Mouse (Mus musculus): ENCODE data around the gene Cd244a. TPM values are rescaled to one million over a fixed set of nuclear protein-coding genes. Genes with fewer than 3 reads are reported as not detected.

Gene Cd244a
- polyA plus RNA-seq, 1 experiment from 2014 or later: not detected

GRCm38 (mm10) chr1:171584584-171584983, 25.6 kb downstream of the Cd244a start:
- H3K27me3 ChIP-seq: no peaks in the 10 kb centered on the region
- H3K27ac ChIP-seq (replicated peaks): no peak overlapping the region
- H3K9ac ChIP-seq: no peak overlapping the region
- H3K9me3 ChIP-seq: no peaks in the 10 kb centered on the region
- H3K36me3 ChIP-seq: no peaks in the 10 kb centered on the region
- no peak for ATAC-seq (ENCODE audit: low FRiP score, low read depth)
- no peaks in the 10 kb centered on the region for H3K4me1 ChIP-seq (replicated peaks)
- no peak overlapping the region for H3K4me2 ChIP-seq
- 84% methylated on average over 2 of the region's 2 CpGs for WGBS
- no peak overlapping the region for H3K4me3 ChIP-seq

- Histone ChIP-seq H3K27ac (replicated peaks) (no peak overlapping the region), H3K9me3 (no peaks in the 10 kb centered on the region), H3K9ac (no peak overlapping the region), H3K36me3 (no peaks in the 10 kb centered on the region), H3K4me2 (no peak overlapping the region), H3K27me3 (no peaks in the 10 kb centered on the region), H3K4me3 (no peak overlapping the region), H3K4me1 (replicated peaks) (no peaks in the 10 kb centered on the region)
- no peak for ATAC-seq (ENCODE audit: low FRiP score, low read depth)
- WGBS: 89% methylated on average over 3 of the region's 3 CpGs
Observed at GRCm38 (mm10) chr1:171604686-171605085, 45.7 kb downstream of the Cd244a start.

GRCm38 (mm10) chr1:171606656-171607055, 47.7 kb downstream of the Cd244a start:
- H3K4me3 ChIP-seq: no peak overlapping the region
- no peak for ATAC-seq (ENCODE audit: low FRiP score, low read depth)
- H3K27ac ChIP-seq (replicated peaks): no peak overlapping the region
- H3K4me2 ChIP-seq: no peak overlapping the region
- WGBS: 81% methylated on average over 3 of the region's 3 CpGs
- H3K4me1 ChIP-seq (replicated peaks): no peaks in the 10 kb centered on the region
- H3K27me3 ChIP-seq: no peaks in the 10 kb centered on the region
- H3K9me3 ChIP-seq: no peaks in the 10 kb centered on the region
- no peaks in the 10 kb centered on the region for H3K36me3 ChIP-seq
- no peak overlapping the region for H3K9ac ChIP-seq

GRCm38 (mm10) chr1:171607176-171607575, 48.2 kb downstream of the Cd244a start, which contains the start of gene Ly9:
Ly9 (minus strand) TSS chr1:171607410.
- no peaks in the 10 kb centered on the region for H3K9me3 ChIP-seq
- no peaks in the 10 kb centered on the region for H3K27me3 ChIP-seq
- H3K4me2 ChIP-seq: no peak within 1 kb of the TSS
- H3K9ac ChIP-seq: no peak within 1 kb of the TSS
- H3K27ac ChIP-seq (replicated peaks): no peak within 1 kb of the TSS
- 88% methylated on average over 9 of the region's 9 CpGs for WGBS
- H3K4me1 ChIP-seq (replicated peaks): no peaks in the 10 kb centered on the region
- no peaks in the 10 kb centered on the region for H3K36me3 ChIP-seq
- H3K4me3 ChIP-seq: no peak within 1 kb of the TSS
- ATAC-seq (ENCODE audit: low FRiP score, low read depth): no peak

GRCm38 (mm10) chr1:171610026-171610425, 51.0 kb downstream of the Cd244a start:
- Histone ChIP-seq H3K4me2 (no peak overlapping the region), H3K27ac (replicated peaks) (no peak overlapping the region), H3K4me1 (replicated peaks) (no peaks in the 10 kb centered on the region), H3K4me3 (no peak overlapping the region), H3K36me3 (no peaks in the 10 kb centered on the region), H3K9ac (no peak overlapping the region), H3K9me3 (no peaks in the 10 kb centered on the region), H3K27me3 (no peaks in the 10 kb centered on the region)
- WGBS: 94% methylated on average over 2 of the region's 2 CpGs
- ATAC-seq (ENCODE audit: low FRiP score, low read depth): no peak

GRCm38 (mm10) chr1:171610781-171611180, 51.8 kb downstream of the Cd244a start:
- no peak overlapping the region for H3K4me3 ChIP-seq
- H3K27me3 ChIP-seq: no peaks in the 10 kb centered on the region
- no peak overlapping the region for H3K9ac ChIP-seq
- 40% methylated on average over 1 of the region's 1 CpGs for WGBS
- no peak overlapping the region for H3K27ac ChIP-seq (replicated peaks)
- no peak for ATAC-seq (ENCODE audit: low FRiP score, low read depth)
- no peak overlapping the region for H3K4me2 ChIP-seq
- no peaks in the 10 kb centered on the region for H3K9me3 ChIP-seq
- no peaks in the 10 kb centered on the region for H3K4me1 ChIP-seq (replicated peaks)
- no peaks in the 10 kb centered on the region for H3K36me3 ChIP-seq

- 47% methylated on average over 2 of the region's 2 CpGs for WGBS
- no peak for ATAC-seq (ENCODE audit: low FRiP score, low read depth)
- no peaks in the 10 kb centered on the region for H3K27me3 ChIP-seq
Observed at GRCm38 (mm10) chr1:171613962-171614361, 55.0 kb downstream of the Cd244a start.

GRCm38 (mm10) chr1:171616881-171617515, 58.0 kb downstream of the Cd244a start:
- no peak overlapping the region for H3K4me3 ChIP-seq
- no peak overlapping the region for H3K9ac ChIP-seq
- no peak for ATAC-seq (ENCODE audit: low FRiP score, low read depth)
- H3K9me3 ChIP-seq: no peaks in the 10 kb centered on the region
- H3K4me1 ChIP-seq (replicated peaks): no peaks in the 10 kb centered on the region
- WGBS: 82% methylated on average over 11 of the region's 11 CpGs
- no peaks in the 10 kb centered on the region for H3K36me3 ChIP-seq
- H3K27ac ChIP-seq (replicated peaks): no peak overlapping the region
- no peaks in the 10 kb centered on the region for H3K27me3 ChIP-seq
- no peak overlapping the region for H3K4me2 ChIP-seq

More at GRCm38 (mm10) chr1:171613962-171614361, 55.0 kb downstream of the Cd244a start:
- no peaks in the 10 kb centered on the region for H3K9me3 ChIP-seq
- H3K9ac ChIP-seq: no peak overlapping the region
- no peaks in the 10 kb centered on the region for H3K4me1 ChIP-seq (replicated peaks)
- H3K4me3 ChIP-seq: no peak overlapping the region
- H3K36me3 ChIP-seq: no peaks in the 10 kb centered on the region
- H3K4me2 ChIP-seq: no peak overlapping the region
- H3K27ac ChIP-seq (replicated peaks): no peak overlapping the region

GRCm38 (mm10) chr1:171619001-171619400, 60.0 kb downstream of the Cd244a start:
- WGBS: 89% methylated on average over 8 of the region's 8 CpGs
- ATAC-seq (ENCODE audit: low FRiP score, low read depth): no peak

GRCm38 (mm10) chr1:171619645-171620044, 60.7 kb downstream of the Cd244a start:
- no peak for ATAC-seq (ENCODE audit: low FRiP score, low read depth)
- WGBS: 92% methylated on average over 3 of the region's 3 CpGs

More at GRCm38 (mm10) chr1:171619001-171619400, 60.0 kb downstream of the Cd244a start:
- H3K9me3 ChIP-seq: no peaks in the 10 kb centered on the region
- H3K4me2 ChIP-seq: no peak overlapping the region
- no peak overlapping the region for H3K27ac ChIP-seq (replicated peaks)
- no peak overlapping the region for H3K9ac ChIP-seq
- H3K4me3 ChIP-seq: no peak overlapping the region
- no peaks in the 10 kb centered on the region for H3K27me3 ChIP-seq
- no peaks in the 10 kb centered on the region for H3K4me1 ChIP-seq (replicated peaks)
- H3K36me3 ChIP-seq: no peaks in the 10 kb centered on the region

GRCm38 (mm10) chr1:171620091-171620490, 61.1 kb downstream of the Cd244a start:
- H3K4me1 ChIP-seq (replicated peaks): no peaks in the 10 kb centered on the region
- no peak overlapping the region for H3K4me2 ChIP-seq
- H3K27ac ChIP-seq (replicated peaks): no peak overlapping the region
- H3K9me3 ChIP-seq: no peaks in the 10 kb centered on the region
- ATAC-seq (ENCODE audit: low FRiP score, low read depth): no peak
- H3K36me3 ChIP-seq: no peaks in the 10 kb centered on the region
- no peaks in the 10 kb centered on the region for H3K27me3 ChIP-seq
- 92% methylated on average over 6 of the region's 6 CpGs for whole genome bisulfite sequencing
- no peak overlapping the region for H3K4me3 ChIP-seq
- H3K9ac ChIP-seq: no peak overlapping the region

More at GRCm38 (mm10) chr1:171619645-171620044, 60.7 kb downstream of the Cd244a start:
- H3K36me3 ChIP-seq: no peaks in the 10 kb centered on the region
- H3K4me2 ChIP-seq: no peak overlapping the region
- no peaks in the 10 kb centered on the region for H3K9me3 ChIP-seq
- H3K4me3 ChIP-seq: no peak overlapping the region
- no peak overlapping the region for H3K27ac ChIP-seq (replicated peaks)
- no peaks in the 10 kb centered on the region for H3K27me3 ChIP-seq
- H3K4me1 ChIP-seq (replicated peaks): no peaks in the 10 kb centered on the region
- no peak overlapping the region for H3K9ac ChIP-seq

GRCm38 (mm10) chr1:171627801-171628200, 68.8 kb downstream of the Cd244a start:
- ATAC-seq (ENCODE audit: low FRiP score, low read depth): no peak
- H3K9ac ChIP-seq: no peak overlapping the region
- no peaks in the 10 kb centered on the region for H3K9me3 ChIP-seq
- H3K4me3 ChIP-seq: no peak overlapping the region
- no peak overlapping the region for H3K4me2 ChIP-seq
- H3K27me3 ChIP-seq: no peaks in the 10 kb centered on the region
- no peaks in the 10 kb centered on the region for H3K36me3 ChIP-seq
- 81% methylated on average over 3 of the region's 3 CpGs for WGBS
- no peak overlapping the region for H3K27ac ChIP-seq (replicated peaks)
- no peaks in the 10 kb centered on the region for H3K4me1 ChIP-seq (replicated peaks)

GRCm38 (mm10) chr1:171629168-171629567, 70.2 kb downstream of the Cd244a start:
- H3K9me3 ChIP-seq: no peaks in the 10 kb centered on the region
- 89% methylated on average over 6 of the region's 6 CpGs for WGBS
- H3K4me2 ChIP-seq: no peak overlapping the region
- ATAC-seq (ENCODE audit: low FRiP score, low read depth): no peak
- no peak overlapping the region for H3K27ac ChIP-seq (replicated peaks)
- no peaks in the 10 kb centered on the region for H3K4me1 ChIP-seq (replicated peaks)
- no peak overlapping the region for H3K9ac ChIP-seq
- H3K4me3 ChIP-seq: no peak overlapping the region
- no peaks in the 10 kb centered on the region for H3K36me3 ChIP-seq
- no peaks in the 10 kb centered on the region for H3K27me3 ChIP-seq
